Mouse (Mus musculus) ovary, postnatal 10 days (tissue): ENCODE measurements around the gene Vwc2l.
A peak's percentile ranks its signal among the peaks of the same experiment; 100 is the strongest.

Experiments
- DNase-seq: peaks from one replicate; pipeline ENCODE4 v3.0.0; 2022; ENCODE audit warnings: low spot score

The Vwc2l gene

GRCm38 (mm10) chr1:70725655-70726066, at the start of gene Vwc2l:
TSS of gene Vwc2l (plus strand) at chr1:70725715.
- DNase-seq = peak; percentile 51

- no peak for DNase-seq
Observed at GRCm38 (mm10) chr1:70692529-70692928, 33.0 kb upstream of the Vwc2l start.

- DNase-seq = no peak
Observed at GRCm38 (mm10) chr1:70700270-70700669, 25.2 kb upstream of the Vwc2l start.

GRCm38 (mm10) chr1:70703934-70704333, 21.6 kb upstream of the Vwc2l start:
- DNase-seq = no peak

GRCm38 (mm10) chr1:70705821-70706220, 19.7 kb upstream of the Vwc2l start:
- DNase-seq = no peak

- no peak for DNase-seq
Observed at GRCm38 (mm10) chr1:70725045-70725444, 470 bp upstream of the Vwc2l start.

- no peak for DNase-seq
Observed at GRCm38 (mm10) chr1:70787146-70787545, 61.6 kb downstream of the Vwc2l start.

GRCm38 (mm10) chr1:70791636-70792035, 66.1 kb downstream of the Vwc2l start:
- no peak for DNase-seq

- no peak for DNase-seq
Observed at GRCm38 (mm10) chr1:70795094-70795493, 69.6 kb downstream of the Vwc2l start.

GRCm38 (mm10) chr1:70803401-70803800, 77.9 kb downstream of the Vwc2l start:
- no peak for DNase-seq

GRCm38 (mm10) chr1:70823111-70823510, 97.6 kb downstream of the Vwc2l start:
- no peak for DNase-seq

GRCm38 (mm10) chr1:70833262-70833661, 107.7 kb downstream of the Vwc2l start:
- no peak for DNase-seq

- DNase-seq = no peak
Observed at GRCm38 (mm10) chr1:70842222-70842621, 116.7 kb downstream of the Vwc2l start.

- DNase-seq = no peak
Observed at GRCm38 (mm10) chr1:70845276-70845675, 119.8 kb downstream of the Vwc2l start.

- DNase-seq = no peak
Observed at GRCm38 (mm10) chr1:70851633-70852390, 126.3 kb downstream of the Vwc2l start.

- DNase-seq = no peak
Observed at GRCm38 (mm10) chr1:70853446-70853845, 127.9 kb downstream of the Vwc2l start.

GRCm38 (mm10) chr1:70855912-70856311, 130.4 kb downstream of the Vwc2l start:
- no peak for DNase-seq

GRCm38 (mm10) chr1:70861672-70862071, 136.2 kb downstream of the Vwc2l start:
- DNase-seq = no peak

GRCm38 (mm10) chr1:70866137-70866536, 140.6 kb downstream of the Vwc2l start:
- no peak for DNase-seq

GRCm38 (mm10) chr1:70880496-70880895, 155.0 kb downstream of the Vwc2l start:
- DNase-seq = no peak

- no peak for DNase-seq
Observed at GRCm38 (mm10) chr1:70881269-70881668, 155.8 kb downstream of the Vwc2l start.

GRCm38 (mm10) chr1:70884156-70884555, 158.6 kb downstream of the Vwc2l start:
- DNase-seq = no peak

- DNase-seq = no peak
Observed at GRCm38 (mm10) chr1:70902311-70902710, 176.8 kb downstream of the Vwc2l start.

- no peak for DNase-seq
Observed at GRCm38 (mm10) chr1:70907366-70907765, 181.9 kb downstream of the Vwc2l start.
